ENCODE assay signal across 27 mouse cellular contexts in the genomic region with DNA sequence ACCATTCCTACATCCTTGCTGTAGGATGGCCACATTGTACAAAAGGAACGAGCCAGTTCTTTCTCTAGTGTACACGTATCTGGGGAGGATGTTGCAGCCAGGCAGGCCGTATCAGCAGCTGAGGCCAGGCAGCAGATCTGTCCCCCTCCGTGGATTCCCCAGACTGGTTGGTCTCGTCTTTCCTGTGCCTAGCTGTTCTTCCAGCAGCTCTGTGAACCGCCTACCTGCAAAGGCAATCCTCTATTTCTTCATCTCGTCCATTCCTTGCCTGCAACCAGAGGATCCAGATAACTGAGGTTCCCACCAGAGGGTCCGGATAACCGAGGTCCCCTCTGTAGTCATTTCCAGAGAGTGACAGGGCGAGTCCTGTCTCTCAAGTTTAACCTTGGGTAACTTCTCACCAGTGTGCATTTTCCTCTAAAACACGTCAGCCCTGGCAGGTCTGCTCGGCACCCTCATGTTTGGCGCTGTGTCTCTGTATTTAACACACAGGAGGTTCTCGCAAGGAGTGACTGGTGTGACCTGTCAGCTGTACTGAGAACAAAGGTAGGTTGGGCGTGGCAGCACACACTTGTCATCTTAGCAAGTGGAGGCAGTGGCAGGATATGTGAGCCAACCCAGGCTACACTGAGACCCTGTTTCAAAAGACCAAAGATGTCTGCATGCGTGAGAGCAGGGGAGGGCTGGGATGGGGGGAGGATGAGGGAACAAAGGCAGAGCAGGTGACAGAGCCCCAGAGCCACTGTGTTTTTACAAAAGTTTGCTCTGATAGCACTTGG. TPM values are rescaled to one million over a fixed set of nuclear protein-coding genes. Genes with fewer than 3 reads are reported as not detected.
DNase-seq lines count a peak whose midpoint lies in the region; ATAC-seq and TF ChIP-seq lines count a peak whose summit lies in the region.
"Had no signal": no experiment of that assay in that cellular context is flagged by ENCODE, and none has a peak within 500 bp of the region (broad histone marks: within the 10 kb centered on the region; RNA-seq: fewer than 3 reads in every experiment).

No protein-coding gene starts in this region.

- H3K9me3 ChIP-seq in heart, embryonic 13.5 days: no peaks in the 10 kb centered on the region
- no peaks in the 10 kb centered on the region for H3K9me3 ChIP-seq in megakaryocyte, embryonic 14.5 days
- no peaks in the 10 kb centered on the region for H3K9me3 ChIP-seq in midbrain, embryonic 14.5 days (ENCODE audit: control insufficient read depth, low read length)
- H3K9me3 ChIP-seq: embryonic facial prominence, embryonic 13.5 days; hindbrain, embryonic 10.5 days had no signal

- H3K36me3 ChIP-seq in heart, embryonic 13.5 days: no peaks in the 10 kb centered on the region
- peaks cover 56% of the 10 kb centered on the region for H3K36me3 ChIP-seq in megakaryocyte, embryonic 14.5 days (replicated peaks; ENCODE audit: low read length)
- H3K36me3 ChIP-seq in small intestine, adult 2 months (ENCODE audit: control insufficient read depth, insufficient read depth, low read length): no peaks in the 10 kb centered on the region
- H3K36me3 ChIP-seq in midbrain, embryonic 14.5 days (ENCODE audit: control insufficient read depth, insufficient read depth, low read length): no peaks in the 10 kb centered on the region
- H3K36me3 ChIP-seq: embryonic facial prominence, embryonic 13.5 days; hindbrain, embryonic 10.5 days had no signal

- 67% methylated on average over 16 of the region's 16 CpGs for WGBS in heart, embryonic 13.5 days
- 47% methylated on average over 16 of the region's 16 CpGs for WGBS in small intestine, adult 2 months
- 75% methylated on average over 16 of the region's 16 CpGs for WGBS in midbrain, embryonic 14.5 days

- H3K4me1 ChIP-seq in heart, embryonic 13.5 days: peaks cover 30% of the 10 kb centered on the region
- peaks cover 93% of the 10 kb centered on the region for H3K4me1 ChIP-seq in megakaryocyte, embryonic 14.5 days
- H3K4me1 ChIP-seq in small intestine, adult 2 months (ENCODE audit: control insufficient read depth, insufficient read depth, insufficient read length, low read length): peaks cover 8% of the 10 kb centered on the region; the same call in 1 of the 2 replicates
- H3K4me1 ChIP-seq in midbrain, embryonic 14.5 days (ENCODE audit: control insufficient read depth, insufficient read depth, low read length): peaks cover 12% of the 10 kb centered on the region; the same call in 1 of the 2 replicates

- TF ChIP-seq POLR2A in small intestine, adult 2 months (IDR thresholded peaks at IDR 0.05; ENCODE audit: low read depth, low read length): no peak

- no peak for TF ChIP-seq CTCF in small intestine, adult 2 months (IDR thresholded peaks at IDR 0.05; ENCODE audit: extremely low read depth, insufficient read length, insufficient replicate concordance, low read depth, low read length)

- peaks cover 45% of the 10 kb centered on the region for H3K27me3 ChIP-seq in heart, embryonic 13.5 days (replicated peaks)
- H3K27me3 ChIP-seq in megakaryocyte, embryonic 14.5 days (replicated peaks): peaks cover 20% of the 10 kb centered on the region
- H3K27me3 ChIP-seq in small intestine, adult 2 months (ENCODE audit: control insufficient read depth, insufficient read depth, low read length): no peaks in the 10 kb centered on the region
- H3K27me3 ChIP-seq in midbrain, embryonic 14.5 days (ENCODE audit: control insufficient read depth, insufficient read depth, low read length): peaks cover 36% of the 10 kb centered on the region

- DNase-seq in heart, postnatal 4 days: no peak
- DNase-seq in T-cell, adult 2 months (ENCODE audit: low spot score): peak; percentile 70
- no peak for DNase-seq in midbrain, embryonic 14.5 days
- no peak for DNase-seq in left cerebral cortex, adult 9 months (ENCODE audit: low spot score in 2 of 2)
- DNase-seq: adrenal gland, postnatal 10 days; B cell, adult 2 months; cerebellum, adult 9-11 months; gastrocnemius, postnatal 25 days; kidney, adult 8-10 months; kidney, postnatal 14 days; layer of hippocampus, postnatal 36 days; left cerebral cortex, postnatal 4 days; lung, adult 18-20 months; lung, postnatal 14 days; right cerebral cortex, postnatal 4 days had no signal

- no peak for ATAC-seq in heart, embryonic 13.5 days (ENCODE audit: extremely low read depth, insufficient number of reproducible peaks, low FRiP score, low TSS enrichment)
- ATAC-seq in megakaryocyte, adult 5-6 weeks (ENCODE audit: poor library complexity, severe bottlenecking): no peak
- ATAC-seq in midbrain, embryonic 14.5 days (ENCODE audit: low FRiP score, low TSS enrichment): no peak
- ATAC-seq: activated CD4-positive, CD25-positive, alpha-beta regulatory T cell, adult 4 months; forebrain, embryonic 16.5 days; hindbrain, postnatal 0 days; midbrain, embryonic 16.5 days had no signal

- no peak overlapping the region for H3K4me2 ChIP-seq in heart, embryonic 13.5 days
- H3K4me2 ChIP-seq in midbrain, embryonic 14.5 days (ENCODE audit: low read length): no peak overlapping the region
- H3K4me2 ChIP-seq: embryonic facial prominence, embryonic 13.5 days; liver, embryonic 11.5 days had no signal

- H3K27ac ChIP-seq in heart, embryonic 13.5 days (replicated peaks): peak overlapping the region; percentile 62
- 0 out of 2 replicates have a peak overlapping the region, but pooled peaks have one; percentile 30 for H3K27ac ChIP-seq in small intestine, adult 2 months (ENCODE audit: insufficient read depth, low read depth, low read length)
- no peak overlapping the region for H3K27ac ChIP-seq in midbrain, embryonic 14.5 days (replicated peaks; ENCODE audit: low read depth, low read length)
- H3K27ac ChIP-seq: embryonic facial prominence, embryonic 13.5 days; hindbrain, embryonic 10.5 days; hindbrain, postnatal 0 days; layer of hippocampus, adult 2 months had no signal

- no peak overlapping the region for H3K4me3 ChIP-seq in heart, embryonic 13.5 days
- peak overlapping the region; percentile 14 for H3K4me3 ChIP-seq in megakaryocyte, embryonic 14.5 days (replicated peaks)
- no peak overlapping the region for H3K4me3 ChIP-seq in small intestine, adult 2 months (ENCODE audit: low read depth, low read length)
- no peak overlapping the region for H3K4me3 ChIP-seq in midbrain, embryonic 14.5 days (replicated peaks; ENCODE audit: low read depth, low read length)
- H3K4me3 ChIP-seq: embryonic facial prominence, embryonic 13.5 days; hindbrain, embryonic 10.5 days; layer of hippocampus, adult 2 months had no signal

- 0 out of 2 replicates have a peak overlapping the region, but pooled peaks have one; percentile 5 for H3K9ac ChIP-seq in heart, embryonic 13.5 days
- H3K9ac ChIP-seq in midbrain, embryonic 14.5 days (replicated peaks; ENCODE audit: low read length): no peak overlapping the region
- H3K9ac ChIP-seq: embryonic facial prominence, embryonic 13.5 days had no signal

RNA-seq across cellular contexts. Expression of gene Smagp, which starts 3.4 kb away (rescaled TPM):
- polyA plus RNA-seq in heart, embryonic 13.5 days (2015; fragmentation: Nextera tagmentation; extraction: Ambion mirVana): 15.3 and 16.0 TPM in 2 replicates
- 10 to 100 TPM; 21.6 to 22.6 TPM for total RNA-seq in heart, postnatal 4 days (2021)
- polyA plus RNA-seq in megakaryocyte, embryonic 14.5 days (2012; ENCODE audit: insufficient read depth, low replicate concordance): 57.2 and 75.5 TPM in 2 replicates
- 1.1 and 3.2 TPM in 2 replicates for total RNA-seq in megakaryocyte, adult 5-6 weeks (2015)
- 0.51 and 4.5 TPM in 2 replicates for total RNA-seq in megakaryocyte, adult 5-6 weeks (2017)
- 154 and 384 TPM in 2 replicates for polyA plus RNA-seq in small intestine, adult 2 months (2012; rRNA removed)
- polyA plus RNA-seq in midbrain, embryonic 14.5 days (2014; fragmentation: Nextera tagmentation; extraction: Ambion mirVana): 0.78 and 3.6 TPM in 2 replicates
- polyA plus RNA-seq: activated CD4-positive, CD25-positive, alpha-beta regulatory T cell, adult 4 months had no signal

RNA-seq across cellular contexts. Expression of gene Dazap2, which starts 25.0 kb away (rescaled TPM):
- 202 and 203 TPM in 2 replicates for polyA plus RNA-seq in heart, embryonic 13.5 days (2015; fragmentation: Nextera tagmentation; extraction: Ambion mirVana)
- total RNA-seq in heart, postnatal 4 days (2021): 100 to 1,000 TPM; 147 to 155 TPM
- polyA plus RNA-seq in megakaryocyte, embryonic 14.5 days (2012; ENCODE audit: insufficient read depth, low replicate concordance): 28.5 and 32.0 TPM in 2 replicates
- total RNA-seq in megakaryocyte, adult 5-6 weeks (2015): 576 and 578 TPM in 2 replicates
- total RNA-seq in megakaryocyte, adult 5-6 weeks (2017): 242 and 284 TPM in 2 replicates
- 597 and 1,087 TPM in 2 replicates for polyA plus RNA-seq in small intestine, adult 2 months (2012; rRNA removed)
- polyA plus RNA-seq in midbrain, embryonic 14.5 days (2014; fragmentation: Nextera tagmentation; extraction: Ambion mirVana): 139 and 171 TPM in 2 replicates

RNA-seq across cellular contexts. Expression of gene Bin2, which starts 29.2 kb away (rescaled TPM):
- 2.9 and 3.2 TPM in 2 replicates for polyA plus RNA-seq in heart, embryonic 13.5 days (2015; fragmentation: Nextera tagmentation; extraction: Ambion mirVana)
- total RNA-seq in heart, postnatal 4 days (2021): 1 to 10 TPM; 1.6 to 2.0 TPM
- polyA plus RNA-seq in megakaryocyte, embryonic 14.5 days (2012; ENCODE audit: insufficient read depth, low replicate concordance): 2,082 and 2,619 TPM in 2 replicates
- total RNA-seq in megakaryocyte, adult 5-6 weeks (2015): 309 and 324 TPM in 2 replicates
- 275 and 304 TPM in 2 replicates for total RNA-seq in megakaryocyte, adult 5-6 weeks (2017)
- 6.6 and 13.0 TPM in 2 replicates for polyA plus RNA-seq in small intestine, adult 2 months (2012; rRNA removed)
- 0.61 and 1.8 TPM in 2 replicates for polyA plus RNA-seq in midbrain, embryonic 14.5 days (2014; fragmentation: Nextera tagmentation; extraction: Ambion mirVana)

RNA-seq across cellular contexts. Expression of gene Pou6f1, which starts 40.4 kb away (rescaled TPM):
- 4.4 and 5.6 TPM in 2 replicates for polyA plus RNA-seq in heart, embryonic 13.5 days (2015; fragmentation: Nextera tagmentation; extraction: Ambion mirVana)
- total RNA-seq in heart, postnatal 4 days (2021): 10 to 100 TPM; 26.3 to 29.3 TPM
- polyA plus RNA-seq in megakaryocyte, embryonic 14.5 days (2012; ENCODE audit: insufficient read depth, low replicate concordance): 1.6 and 2.9 TPM in 2 replicates
- 1.0 and 1.1 TPM in 2 replicates for total RNA-seq in megakaryocyte, adult 5-6 weeks (2015)
- total RNA-seq in megakaryocyte, adult 5-6 weeks (2017): 0.37 and 0.73 TPM in 2 replicates
- polyA plus RNA-seq in small intestine, adult 2 months (2012; rRNA removed): 7.2 and 12.0 TPM in 2 replicates
- 45.6 and 47.3 TPM in 2 replicates for polyA plus RNA-seq in midbrain, embryonic 14.5 days (2014; fragmentation: Nextera tagmentation; extraction: Ambion mirVana)

RNA-seq across cellular contexts. Expression of gene Cela1, which starts 47.6 kb away (rescaled TPM):
- 1.7 TPM in 2 replicates for polyA plus RNA-seq in heart, embryonic 13.5 days (2015; fragmentation: Nextera tagmentation; extraction: Ambion mirVana)
- not detected for total RNA-seq in heart, postnatal 4 days (2021)
- polyA plus RNA-seq in megakaryocyte, embryonic 14.5 days (2012; ENCODE audit: insufficient read depth, low replicate concordance): 12.5 and 23.0 TPM in 2 replicates
- 3.5 and 6.2 TPM in 2 replicates for total RNA-seq in megakaryocyte, adult 5-6 weeks (2015)
- 1.8 and 4.2 TPM in 2 replicates for total RNA-seq in megakaryocyte, adult 5-6 weeks (2017)
- 55.9 and 26,246 TPM in 2 replicates for polyA plus RNA-seq in small intestine, adult 2 months (2012; rRNA removed)
- polyA plus RNA-seq in midbrain, embryonic 14.5 days (2014; fragmentation: Nextera tagmentation; extraction: Ambion mirVana): 0.74 TPM in 1 of 2 replicates, not detected in the other
- total RNA-seq: gastrocnemius, postnatal 25 days had no signal

Comparison
In these comparisons a context has a peak if more than half of its experiments do, and no peak if none do; other contexts are left out.
1. RNA of gene Bin2, which starts 29.2 kb away (polyA plus RNA-seq): 2,082 to 2,619 TPM in megakaryocyte, embryonic 14.5 days; 6.6 to 13.0 TPM in small intestine, adult 2 months, 2.9 to 3.2 TPM in heart, embryonic 13.5 days and 0.61 to 1.8 TPM in midbrain, embryonic 14.5 days; every median in the first group is over 100 times any median in the second.